Mouse (Mus musculus) neural tube, embryonic 14.5 days (tissue): ENCODE results near the gene Cd68. TPM values are rescaled to one million over a fixed set of nuclear protein-coding genes. Genes with fewer than 3 reads are reported as not detected.

ENCODE experiments used
- ATAC-seq: fragments of 200-750 bp; cut with Nextera tagmentation; 2 replicates; pipeline ENCODE4 v1.8.0; 2017; ENCODE audit warnings: low read depth, mild to moderate bottlenecking, moderate TSS enrichment, moderate library complexity
- H3K27ac ChIP-seq: fragments of 300-500 bp; sonication (generic); 2 replicates; pipeline ENCODE4 v1.5.1; 2014; ENCODE audit warnings: low read depth, mild to moderate bottlenecking, control low read depth, low read length, moderate library complexity, mixed read lengths
- H3K27me3 ChIP-seq: fragments of 300-500 bp; sonication (generic); 2 replicates; pipeline ENCODE4 v1.6.1; 2014; ENCODE audit warnings: low read length; ENCODE audit not compliant: control insufficient read depth, insufficient read depth
- H3K36me3 ChIP-seq: fragments of 300-500 bp; sonication (generic); 2 replicates; pipeline ENCODE4 v1.6.1; 2014; ENCODE audit warnings: low read length, mixed read lengths; ENCODE audit not compliant: control insufficient read depth, insufficient read depth
- H3K4me1 ChIP-seq: fragments of 300-500 bp; sonication (generic); 2 replicates; pipeline ENCODE4 v1.6.1; 2014; ENCODE audit warnings: low read length; ENCODE audit not compliant: control insufficient read depth, insufficient read depth
- H3K4me2 ChIP-seq: fragments of 300-500 bp; sonication (generic); 2 replicates; pipeline ENCODE4 v1.6.1; 2014; ENCODE audit warnings: mild to moderate bottlenecking, low read depth, low read length, control low read depth
- H3K4me3 ChIP-seq: fragments of 300-500 bp; sonication (generic); 2 replicates; pipeline ENCODE4 v1.5.1; 2014; ENCODE audit warnings: low read depth, low read length, control low read depth, mixed read lengths
- H3K9ac ChIP-seq: fragments of 300-500 bp; sonication (generic); replicated peaks from 2 replicates; pipeline ENCODE4 v1.6.1; 2014; ENCODE audit warnings: low read depth, mild to moderate bottlenecking, control low read depth, low read length, mixed read lengths
- H3K9me3 ChIP-seq: fragments of 300-500 bp; sonication (generic); 2 replicates; pipeline ENCODE4 v1.6.1; 2016; ENCODE audit warnings: low read length; ENCODE audit not compliant: control insufficient read depth
- WGBS: fragments of 180-500 bp; shearing (Covaris S2); extraction: QIAGEN DNeasy Blood & Tissue Kit; methylation state at CpG from one replicate; pipeline ENCODE4 v1.1.7; 2014; 5-methylcytosine and 5-hydroxymethylcytosine counted together
- polyA plus RNA-seq: library from polyadenylated mRNA; unstranded; fragments of >200 nt; fragmentation: Nextera tagmentation; extraction: Ambion mirVana; gene quantifications from 2 replicates; pipeline ENCODE4 v1.2.1, GENCODE M21; 2014

The Cd68 gene
- polyA plus RNA-seq, 1 experiment from 2014 or later = 3.7 TPM

GRCm38 (mm10) chr11:69685526-69686148, 19.7 kb upstream of the Cd68 start, which contains the start of gene Tnfsf13:
Gene Tnfsf13 (minus strand): TSS chr11:69685784.
- no peaks in the 10 kb centered on the region for H3K27me3 ChIP-seq
- no peaks in the 10 kb centered on the region for H3K9me3 ChIP-seq
- H3K4me2 ChIP-seq = no peak within 1 kb of the TSS
- peaks cover 9% of the 10 kb centered on the region for H3K4me1 ChIP-seq
- ATAC-seq = no peak
- 60% methylated on average over 10 of the region's 10 CpGs for WGBS
- no peak within 1 kb of the TSS for H3K4me3 ChIP-seq
- H3K9ac ChIP-seq = no peak within 1 kb of the TSS
- 0 out of 2 replicates have a peak within 1 kb of the TSS, but pooled peaks have one; percentile 39 for H3K27ac ChIP-seq
- no peaks in the 10 kb centered on the region for H3K36me3 ChIP-seq

GRCm38 (mm10) chr11:69684936-69685335, 19.0 kb upstream of the Cd68 start:
- Histone ChIP-seq H3K4me1 (peaks cover 14% of the 10 kb centered on the region), H3K4me3 (no peak overlapping the region), H3K27me3 (no peaks in the 10 kb centered on the region), H3K9ac (no peak overlapping the region), H3K36me3 (no peaks in the 10 kb centered on the region), H3K4me2 (no peak overlapping the region), H3K27ac (no peak overlapping the region), H3K9me3 (no peaks in the 10 kb centered on the region)
- 79% methylated on average over 6 of the region's 6 CpGs for WGBS
- no peak for ATAC-seq

DNA sequence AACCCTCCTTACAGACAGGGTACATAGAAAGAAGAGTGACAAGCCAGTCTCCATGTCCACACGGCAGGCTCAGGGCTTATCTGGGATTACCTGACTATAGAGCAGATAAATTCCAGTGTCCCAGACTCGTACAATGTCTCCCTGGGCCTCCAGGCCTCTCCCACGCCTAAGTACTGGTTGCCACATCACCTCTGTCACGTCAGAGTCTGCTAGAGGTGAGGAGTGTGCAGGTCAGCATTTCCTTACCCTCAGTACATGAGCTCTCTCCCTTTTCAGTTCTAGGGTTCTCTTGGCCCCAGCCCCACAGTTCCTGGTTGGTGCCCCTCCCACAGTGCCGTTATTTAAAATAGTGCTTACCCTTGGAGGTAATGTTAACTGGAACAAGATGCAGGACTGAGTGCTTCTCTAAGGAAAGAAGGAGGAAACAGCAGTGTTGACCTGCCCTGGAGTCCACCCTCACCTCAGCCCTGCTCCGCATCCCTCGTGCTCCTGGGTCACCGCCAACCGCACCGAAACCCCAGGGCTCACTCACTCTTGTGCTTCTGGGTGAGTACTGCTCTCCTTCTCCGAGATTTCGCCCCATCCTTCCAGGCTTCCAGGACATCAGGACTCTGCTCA, 18.3 kb upstream of the Cd68 start:
- Histone ChIP-seq H3K27me3 (no peaks in the 10 kb centered on the region), H3K27ac (no peak overlapping the region), H3K4me3 (no peak overlapping the region), H3K4me1 (peaks cover 14% of the 10 kb centered on the region), H3K9ac (no peak overlapping the region), H3K4me2 (no peak overlapping the region), H3K36me3 (0 out of 2 replicates have a peak, but pooled peaks cover under 1% of the 10 kb centered on the region), H3K9me3 (no peaks in the 10 kb centered on the region)
- no peak for ATAC-seq
- WGBS = 90% methylated on average over 12 of the region's 12 CpGs

DNA sequence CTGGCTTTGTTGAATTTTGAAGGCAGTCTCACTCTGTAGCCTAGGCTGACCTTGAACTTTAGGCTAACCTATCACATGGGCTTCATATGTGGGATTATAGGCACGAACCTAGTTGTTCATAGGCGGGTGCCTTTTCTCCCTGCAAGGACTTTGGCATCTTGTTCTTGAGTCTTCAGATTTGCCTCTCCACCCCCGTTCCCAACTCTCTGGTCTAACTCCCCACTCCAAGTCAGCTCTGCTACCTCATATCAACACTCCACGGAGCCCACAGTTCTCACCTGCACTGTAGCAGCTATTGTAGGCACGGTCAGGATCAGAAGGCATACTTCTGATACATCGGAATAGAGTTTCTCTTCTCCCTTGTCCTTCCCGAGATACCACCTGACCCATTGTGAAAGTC, 17.6 kb upstream of the Cd68 start:
- Histone ChIP-seq H3K9me3 (no peaks in the 10 kb centered on the region), H3K27me3 (no peaks in the 10 kb centered on the region), H3K4me3 (no peak overlapping the region), H3K4me1 (peaks cover 14% of the 10 kb centered on the region), H3K27ac (no peak overlapping the region; the same call in 1 of the 2 replicates), H3K4me2 (no peak overlapping the region), H3K9ac (no peak overlapping the region), H3K36me3 (0 out of 2 replicates have a peak, but pooled peaks cover 2% of the 10 kb centered on the region)
- 85% methylated on average over 7 of the region's 7 CpGs for WGBS
- ATAC-seq = no peak

DNA sequence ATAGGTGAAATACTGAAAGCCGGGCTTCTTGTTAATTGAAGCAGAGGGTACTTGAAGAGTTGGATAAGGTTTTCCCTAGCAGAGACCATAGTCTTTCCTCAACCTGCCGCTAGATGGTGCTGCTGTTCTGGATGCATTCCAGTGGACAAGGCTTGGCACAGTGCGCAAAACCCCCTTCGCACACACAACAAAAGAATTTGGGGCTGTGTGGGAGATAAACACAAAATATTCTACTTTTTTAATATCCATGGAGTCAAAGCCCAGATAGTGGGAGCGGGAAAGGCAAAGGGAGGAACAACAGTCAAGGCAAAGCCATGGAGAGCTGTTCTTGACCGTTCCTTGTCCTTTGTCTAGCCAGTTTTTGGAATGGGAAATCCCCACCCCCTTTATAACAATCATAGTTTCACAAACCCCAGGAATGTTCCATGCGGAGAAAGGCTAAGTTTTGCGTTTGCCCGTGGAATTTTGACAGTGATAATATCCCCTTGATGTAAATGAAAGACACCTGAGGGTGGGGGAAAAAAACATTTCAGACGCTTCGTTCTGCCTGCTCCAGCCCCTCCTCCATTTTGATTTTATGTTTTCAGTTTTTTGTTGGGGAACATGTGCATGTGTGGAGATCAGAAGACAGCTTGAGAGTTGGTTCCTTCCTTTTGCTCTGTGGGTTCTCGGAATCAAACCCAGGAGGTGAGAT, 17.0 kb upstream of the Cd68 start:
- Histone ChIP-seq H3K9me3 (no peaks in the 10 kb centered on the region), H3K27me3 (no peaks in the 10 kb centered on the region), H3K4me1 (peaks cover 14% of the 10 kb centered on the region), H3K27ac (peak overlapping the region; percentile 93), H3K4me2 (peak overlapping the region; percentile 35; the same call in 1 of the 2 replicates), H3K4me3 (peak overlapping the region; percentile 81), H3K36me3 (peaks cover 8% of the 10 kb centered on the region; the same call in 1 of the 2 replicates), H3K9ac (no peak overlapping the region; the same call in 1 of the 2 replicates)
- peak; percentile 42; the same call in 1 of the 2 replicates for ATAC-seq
- 22% methylated on average over 12 of the region's 12 CpGs for WGBS

DNA sequence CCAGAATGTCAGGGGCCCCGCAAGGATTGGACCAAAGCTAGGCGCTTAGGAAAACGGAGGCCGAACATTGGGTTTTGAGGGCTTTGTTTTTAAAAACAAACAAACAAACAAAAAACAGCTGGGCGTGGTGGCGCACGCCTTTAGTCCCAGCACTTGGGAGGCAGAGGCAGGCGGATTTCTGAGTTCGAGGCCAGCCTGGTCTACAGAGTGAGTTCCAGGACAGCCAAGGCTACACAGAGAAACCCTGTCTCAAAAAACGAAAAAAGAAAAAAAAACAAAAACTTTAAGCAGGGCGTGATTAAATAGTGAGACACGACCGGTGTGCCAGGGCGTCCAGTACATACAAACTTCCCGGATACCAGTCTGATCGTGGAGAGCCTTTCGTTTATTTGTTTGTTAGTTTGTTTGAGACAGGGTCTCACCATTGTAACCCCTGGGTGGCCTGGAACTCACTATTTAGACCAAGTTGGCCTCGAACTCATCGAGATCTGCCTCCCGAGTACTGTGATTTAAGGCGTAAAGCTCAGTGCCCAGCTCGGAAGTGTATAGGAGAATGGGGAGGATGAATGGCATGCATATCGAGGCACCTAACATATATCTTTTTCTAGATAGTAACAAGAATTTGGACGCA, 16.4 kb upstream of the Cd68 start:
- H3K4me2 ChIP-seq = peak overlapping the region; percentile 97
- H3K27ac ChIP-seq = peak overlapping the region; percentile 93
- H3K9me3 ChIP-seq = no peaks in the 10 kb centered on the region
- H3K9ac ChIP-seq = peak overlapping the region; percentile 42
- ATAC-seq = peak; percentile 3; the same call in 1 of the 2 replicates
- no peaks in the 10 kb centered on the region for H3K27me3 ChIP-seq
- peak overlapping the region; percentile 81 for H3K4me3 ChIP-seq
- 25% methylated on average over 24 of the region's 24 CpGs for WGBS
- H3K4me1 ChIP-seq = peaks cover 14% of the 10 kb centered on the region
- peaks cover 12% of the 10 kb centered on the region; the same call in 1 of the 2 replicates for H3K36me3 ChIP-seq

GRCm38 (mm10) chr11:69681314-69682208, 15.6 kb upstream of the Cd68 start, which contains the start of gene Senp3:
Gene Senp3 (minus strand): TSS chr11:69682084.
- WGBS = under 1% methylated on average over 76 of the region's 80 CpGs
- H3K4me3 ChIP-seq = peak within 1 kb of the TSS; percentile 81
- H3K27ac ChIP-seq = peak within 1 kb of the TSS; percentile 93
- peak within 1 kb of the TSS; percentile 97 for H3K4me2 ChIP-seq
- peaks cover 14% of the 10 kb centered on the region for H3K4me1 ChIP-seq
- peak; percentile 97 for ATAC-seq
- no peaks in the 10 kb centered on the region for H3K27me3 ChIP-seq
- peaks cover 20% of the 10 kb centered on the region for H3K36me3 ChIP-seq
- peak within 1 kb of the TSS; percentile 72 for H3K9ac ChIP-seq
- H3K9me3 ChIP-seq = no peaks in the 10 kb centered on the region
